Mouse (Mus musculus): ENCODE results near the gene Bst1. TPM values are rescaled to one million over a fixed set of nuclear protein-coding genes. Genes with fewer than 3 reads are reported as not detected.

Bst1 gene
- polyA plus RNA-seq (2017; shearing (Covaris generic)), result not detected

DNA sequence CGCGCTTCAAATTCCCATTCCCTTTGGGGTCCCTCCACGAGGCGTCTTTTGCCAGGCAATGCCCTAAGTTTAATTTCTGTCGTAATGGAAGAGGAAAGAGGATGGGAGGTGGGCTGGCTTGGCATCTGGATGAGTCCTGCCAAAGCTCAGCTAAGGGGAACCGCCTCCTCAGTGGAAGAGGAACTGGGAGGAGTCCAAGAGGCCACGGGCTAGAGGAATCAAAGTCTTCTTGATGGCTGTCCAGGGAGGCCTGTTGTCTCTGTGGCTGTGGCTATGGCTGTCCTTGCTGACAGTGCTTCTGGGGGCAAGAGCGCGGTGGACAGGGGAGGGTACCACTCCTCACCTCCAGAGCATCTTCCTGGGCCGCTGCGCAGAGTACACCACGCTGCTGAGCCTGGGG is at the start of gene Bst1:
Gene Bst1 (plus strand): TSS at position 191 of the 400 bp plus-strand sequence.

DNA sequence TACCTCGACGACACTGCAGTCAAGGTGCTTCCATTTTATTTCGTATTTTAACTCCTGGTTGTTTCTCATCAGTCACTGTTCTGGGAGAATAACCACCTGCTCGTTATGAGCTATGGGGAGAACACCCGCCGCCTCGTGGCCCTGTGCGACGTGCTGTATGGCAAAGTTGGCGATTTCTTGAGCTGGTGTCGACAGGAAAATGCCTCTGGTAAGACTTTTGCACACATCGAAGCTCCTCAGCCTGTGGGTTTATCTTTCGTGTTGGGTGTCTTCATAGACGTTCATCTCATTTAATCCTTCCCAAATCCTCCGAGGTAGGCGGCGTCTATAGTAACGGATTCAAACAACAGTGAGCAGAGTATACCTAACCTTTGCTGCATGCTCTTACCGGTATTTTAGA is 2.9 kb downstream of the Bst1 start, which contains the start of gene Fbxl5:
Gene Fbxl5 (minus strand): TSS at position 101 of the 400 bp plus-strand sequence.

DNA sequence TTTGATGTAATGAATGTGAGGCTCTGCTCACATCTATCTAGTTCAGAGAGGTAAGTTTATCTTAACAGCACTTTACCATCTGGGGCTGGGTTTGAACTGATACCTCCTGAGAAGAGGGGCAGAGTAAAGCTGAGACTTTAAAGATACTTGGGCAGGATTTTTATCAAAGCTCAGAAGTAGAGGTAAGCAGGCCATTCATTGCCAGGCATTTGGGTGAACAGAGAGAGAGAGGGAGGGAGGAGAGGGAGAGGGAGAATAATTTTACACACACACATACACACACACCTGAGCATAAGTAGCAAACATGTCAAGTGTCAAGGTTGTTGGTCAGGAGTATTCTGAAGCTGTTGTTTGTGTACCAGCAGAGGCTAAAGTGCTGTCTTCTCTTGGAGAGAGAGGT is 49.6 kb downstream of the Bst1 start, which contains the start of gene Cd38:
Gene Cd38 (plus strand): TSS at position 301 of the 400 bp plus-strand sequence.

Other genes starting within 250 kb of the Bst1 start
- 2.8 TPM for gene Cc2d2a, start 156.5 kb upstream of the Bst1 start, polyA plus RNA-seq (2017; shearing (Covaris generic))
- gene Fbxl5, start 2.8 kb downstream of the Bst1 start, polyA plus RNA-seq (2017; shearing (Covaris generic)), result 91.7 TPM
- 48.1 TPM for gene Cd38, start 49.7 kb downstream of the Bst1 start, polyA plus RNA-seq (2017; shearing (Covaris generic))
- not detected for gene Gm7879, start 94.3 kb downstream of the Bst1 start, polyA plus RNA-seq (2017; shearing (Covaris generic))
- 0.16 TPM for gene Fgfbp1, start 162.9 kb downstream of the Bst1 start, polyA plus RNA-seq (2017; shearing (Covaris generic))

Measured in inflammation-experienced regulatory T-cells, adult 16 weeks (primary cell).